Mouse (Mus musculus) hindbrain, embryonic 13.5 days (tissue): ENCODE data around the gene 6430571L13Rik. TPM values are rescaled to one million over a fixed set of nuclear protein-coding genes. Genes with fewer than 3 reads are reported as not detected.
A peak's percentile ranks its signal among the peaks of the same experiment; 100 is the strongest.

ENCODE experiments used
- ATAC-seq: fragments of 200-750 bp; cut with Nextera tagmentation; 2 replicates; pipeline ENCODE4 v1.8.0; 2017; ENCODE audit warnings: moderate TSS enrichment; ENCODE audit not compliant: low FRiP score
- H3K27ac ChIP-seq: fragments of 300-500 bp; sonication (generic); 2 replicates; pipeline ENCODE4 v1.5.1; 2015; ENCODE audit warnings: inconsistent platforms, mild to moderate bottlenecking, moderate library complexity
- H3K27me3 ChIP-seq: fragments of 300-500 bp; sonication (generic); 2 replicates; pipeline ENCODE4 v1.6.1; 2015; ENCODE audit warnings: mild to moderate bottlenecking, inconsistent platforms
- H3K36me3 ChIP-seq: fragments of 300-500 bp; sonication (generic); 2 replicates; pipeline ENCODE4 v1.6.1; 2015; ENCODE audit warnings: mild to moderate bottlenecking, inconsistent platforms
- H3K4me1 ChIP-seq: fragments of 300-500 bp; sonication (generic); replicated peaks from 2 replicates; pipeline ENCODE4 v1.6.1; 2015; ENCODE audit warnings: inconsistent platforms
- H3K4me2 ChIP-seq: fragments of 300-500 bp; sonication (generic); 2 replicates; pipeline ENCODE4 v1.6.1; 2015; ENCODE audit warnings: inconsistent platforms, mild to moderate bottlenecking, moderate library complexity
- H3K4me3 ChIP-seq: fragments of 300-500 bp; sonication (generic); 2 replicates; pipeline ENCODE4 v1.5.1; 2015; ENCODE audit warnings: mild to moderate bottlenecking, inconsistent platforms
- H3K9ac ChIP-seq: fragments of 300-500 bp; sonication (generic); 2 replicates; pipeline ENCODE4 v1.6.1; 2015; ENCODE audit warnings: mild to moderate bottlenecking, inconsistent platforms
- H3K9me3 ChIP-seq: fragments of 300-500 bp; sonication (generic); 2 replicates; pipeline ENCODE4 v1.6.1; 2016; ENCODE audit warnings: inconsistent platforms
- WGBS: fragments of 180-500 bp; shearing (Covaris S2); methylation state at CpG from one replicate; pipeline ENCODE4 v1.1.7; 2015; 5-methylcytosine and 5-hydroxymethylcytosine counted together
- polyA plus RNA-seq: library from polyadenylated mRNA; unstranded; fragments of >200 nt; fragmentation: Nextera tagmentation; extraction: Ambion mirVana; gene quantifications from 2 replicates; pipeline ENCODE4 v1.2.1, GENCODE M21; 2015

The 6430571L13Rik gene
- polyA plus RNA-seq, 1 experiment from 2014 or later: 8.3 TPM

GRCm38 (mm10) chr9:107346081-107346480 is 5.7 kb downstream of the 6430571L13Rik start:
- no peak overlapping the region for H3K4me3 ChIP-seq
- peaks cover 8% of the 10 kb centered on the region; the same call in 1 of the 2 replicates for H3K36me3 ChIP-seq
- H3K27me3 ChIP-seq: peaks cover 14% of the 10 kb centered on the region; the same call in 1 of the 2 replicates
- H3K4me2 ChIP-seq: no peak overlapping the region
- H3K9ac ChIP-seq: no peak overlapping the region
- no peaks in the 10 kb centered on the region for H3K9me3 ChIP-seq
- no peak for ATAC-seq
- H3K4me1 ChIP-seq: peaks cover 19% of the 10 kb centered on the region
- WGBS: 92% methylated on average over 8 of the region's 8 CpGs
- H3K27ac ChIP-seq: no peak overlapping the region

DNA sequence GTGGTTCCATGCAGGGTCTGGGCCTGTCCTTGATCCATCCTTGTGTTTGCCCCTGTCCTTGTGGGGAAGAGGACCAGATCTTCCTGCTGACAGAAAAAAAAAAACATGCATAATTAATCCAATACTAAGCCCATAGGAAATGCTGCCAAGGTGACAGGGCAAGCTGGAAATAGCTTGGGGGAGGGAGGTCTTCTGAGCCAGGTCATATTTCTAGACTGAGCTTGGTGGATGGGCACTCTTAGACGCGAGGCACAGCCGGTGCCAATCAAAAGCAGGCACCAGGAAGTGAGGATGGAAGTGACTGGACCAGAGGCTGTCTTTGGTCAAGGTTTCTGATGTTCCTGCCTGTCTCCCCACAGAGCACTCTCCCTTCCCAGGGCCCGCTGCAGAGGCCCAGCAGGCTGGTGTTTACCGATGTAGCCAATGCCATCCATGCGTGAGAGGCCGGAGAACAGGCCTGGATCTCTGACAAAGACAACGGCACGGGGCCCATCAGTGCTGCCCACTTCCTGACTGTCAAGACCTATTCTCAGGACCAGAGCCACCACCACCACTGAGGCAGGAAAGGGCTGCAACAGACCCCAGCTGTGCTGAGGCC is 7.3 kb downstream of the 6430571L13Rik start:
- 0 out of 2 replicates have a peak, but pooled peaks cover 3% of the 10 kb centered on the region for H3K27me3 ChIP-seq

GRCm38 (mm10) chr9:107349321-107349720 is 8.9 kb downstream of the 6430571L13Rik start:
- 66% methylated on average over 7 of the region's 7 CpGs for WGBS
- no peak; the same call in 1 of the 2 replicates for ATAC-seq
- Histone ChIP-seq H3K4me3 (no peak overlapping the region), H3K36me3 (peaks cover 8% of the 10 kb centered on the region; the same call in 1 of the 2 replicates), H3K4me1 (no peaks in the 10 kb centered on the region), H3K9ac (no peak overlapping the region), H3K27me3 (no peaks in the 10 kb centered on the region), H3K9me3 (no peaks in the 10 kb centered on the region), H3K4me2 (no peak overlapping the region), H3K27ac (peak overlapping the region; percentile 3; the same call in 1 of the 2 replicates)

More for the DNA sequence above, 7.3 kb downstream of the 6430571L13Rik start:
- Histone ChIP-seq H3K36me3 (peaks cover 8% of the 10 kb centered on the region; the same call in 1 of the 2 replicates), H3K4me2 (no peak overlapping the region), H3K4me3 (no peak overlapping the region), H3K4me1 (peaks cover 9% of the 10 kb centered on the region), H3K9me3 (no peaks in the 10 kb centered on the region), H3K9ac (no peak overlapping the region), H3K27ac (no peak overlapping the region)
- ATAC-seq: no peak
- 77% methylated on average over 9 of the region's 9 CpGs for WGBS

- no peak overlapping the region for H3K27ac ChIP-seq
- no peak overlapping the region for H3K4me2 ChIP-seq
- no peak overlapping the region for H3K4me3 ChIP-seq
- H3K9ac ChIP-seq: no peak overlapping the region; the same call in 1 of the 2 replicates
- no peaks in the 10 kb centered on the region for H3K4me1 ChIP-seq
- no peak for ATAC-seq
- 100% methylated on average over 1 of the region's 1 CpGs for WGBS
- H3K36me3 ChIP-seq: no peaks in the 10 kb centered on the region
- H3K27me3 ChIP-seq: peaks cover 18% of the 10 kb centered on the region
- no peaks in the 10 kb centered on the region for H3K9me3 ChIP-seq
Observed at GRCm38 (mm10) chr9:107354826-107355225, 14.4 kb downstream of the 6430571L13Rik start.

DNA sequence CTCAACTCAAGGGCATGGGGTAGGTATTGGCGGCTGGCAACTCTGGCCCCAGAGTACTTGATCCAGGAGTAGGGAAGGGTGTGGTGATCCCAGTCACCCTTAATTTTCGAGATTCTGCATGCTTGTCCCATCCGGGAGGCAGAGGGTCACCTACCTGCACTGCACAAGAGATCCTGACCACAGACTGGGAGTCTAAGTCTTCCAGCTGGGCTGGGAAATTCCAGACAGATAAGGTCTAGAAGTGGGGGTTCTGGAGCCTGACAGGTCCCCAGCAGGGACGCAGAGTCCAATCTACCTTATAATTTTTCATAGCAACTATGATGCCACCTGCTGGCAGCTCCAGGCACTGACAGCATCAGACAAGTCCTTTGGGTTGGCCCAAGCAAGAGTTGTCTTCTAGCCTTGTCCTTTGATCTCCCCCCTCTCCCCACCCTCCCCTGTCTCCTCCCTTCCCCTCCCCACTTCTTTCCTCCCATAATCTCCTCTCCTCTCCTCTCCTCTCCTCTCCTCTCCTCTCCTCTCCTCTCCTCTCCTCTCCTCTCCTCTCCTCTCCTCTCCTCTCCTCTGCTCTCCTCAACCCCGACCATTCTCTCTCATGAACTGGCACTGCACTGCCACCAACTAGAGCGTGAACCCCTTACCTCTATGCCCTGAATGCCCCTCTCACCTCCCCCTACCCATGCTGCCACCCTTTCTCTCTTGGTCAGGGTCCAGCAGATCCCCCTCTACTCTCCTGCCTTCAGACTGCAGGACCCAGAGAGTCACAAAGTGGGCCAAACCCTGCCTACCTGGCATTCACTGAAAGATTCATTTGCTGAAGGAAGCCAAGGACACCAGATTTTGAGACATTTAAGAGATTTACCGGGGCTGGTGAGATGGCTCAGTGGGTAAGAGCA is 15.7 kb downstream of the 6430571L13Rik start:
- Histone ChIP-seq H3K27me3 (peaks cover 18% of the 10 kb centered on the region), H3K27ac (no peak overlapping the region), H3K9me3 (no peaks in the 10 kb centered on the region), H3K4me2 (no peak overlapping the region), H3K9ac (no peak overlapping the region), H3K4me3 (no peak overlapping the region), H3K4me1 (peaks cover 7% of the 10 kb centered on the region), H3K36me3 (no peaks in the 10 kb centered on the region)
- WGBS: 58% methylated on average over 7 of the region's 7 CpGs
- peak; percentile 14; the same call in 1 of the 2 replicates for ATAC-seq

GRCm38 (mm10) chr9:107357651-107358050 is 17.2 kb downstream of the 6430571L13Rik start:
- H3K27ac ChIP-seq: no peak overlapping the region
- peaks cover 15% of the 10 kb centered on the region for H3K4me1 ChIP-seq
- no peaks in the 10 kb centered on the region for H3K9me3 ChIP-seq
- H3K4me2 ChIP-seq: no peak overlapping the region
- no peak overlapping the region for H3K4me3 ChIP-seq
- no peak for ATAC-seq
- peaks cover 18% of the 10 kb centered on the region for H3K27me3 ChIP-seq
- 18% methylated on average over 5 of the region's 5 CpGs for WGBS
- no peak overlapping the region for H3K9ac ChIP-seq
- no peaks in the 10 kb centered on the region for H3K36me3 ChIP-seq

DNA sequence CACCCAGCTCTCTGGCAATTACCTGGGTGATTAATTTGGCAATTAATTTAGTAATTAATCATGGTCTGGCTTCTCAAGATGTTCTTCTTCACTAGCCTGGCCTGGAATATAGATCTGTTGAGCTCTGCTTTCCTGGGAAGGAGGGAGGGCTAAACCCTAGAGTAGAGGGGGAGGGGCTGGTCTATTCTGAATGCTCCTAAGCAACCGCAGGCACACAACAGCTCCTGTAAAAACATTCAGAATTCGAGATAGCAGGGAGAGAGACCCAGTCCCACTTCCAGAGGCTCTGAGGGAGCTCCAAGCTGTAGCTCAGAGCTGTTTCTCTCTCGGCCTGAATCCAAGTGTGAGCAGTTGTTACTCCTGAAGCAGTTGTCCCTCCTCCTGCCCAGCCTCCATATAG is 20.6 kb downstream of the 6430571L13Rik start:
- Histone ChIP-seq H3K4me1 (peaks cover 15% of the 10 kb centered on the region), H3K27ac (peak overlapping the region; percentile 36; the same call in 1 of the 2 replicates), H3K27me3 (peaks cover 18% of the 10 kb centered on the region), H3K4me3 (no peak overlapping the region), H3K4me2 (no peak overlapping the region), H3K36me3 (no peaks in the 10 kb centered on the region), H3K9me3 (no peaks in the 10 kb centered on the region), H3K9ac (peak overlapping the region; percentile 43)
- 0 out of 2 replicates have a peak, but pooled peaks have one; percentile 15 for ATAC-seq
- WGBS: 15% methylated on average over 3 of the region's 3 CpGs

DNA sequence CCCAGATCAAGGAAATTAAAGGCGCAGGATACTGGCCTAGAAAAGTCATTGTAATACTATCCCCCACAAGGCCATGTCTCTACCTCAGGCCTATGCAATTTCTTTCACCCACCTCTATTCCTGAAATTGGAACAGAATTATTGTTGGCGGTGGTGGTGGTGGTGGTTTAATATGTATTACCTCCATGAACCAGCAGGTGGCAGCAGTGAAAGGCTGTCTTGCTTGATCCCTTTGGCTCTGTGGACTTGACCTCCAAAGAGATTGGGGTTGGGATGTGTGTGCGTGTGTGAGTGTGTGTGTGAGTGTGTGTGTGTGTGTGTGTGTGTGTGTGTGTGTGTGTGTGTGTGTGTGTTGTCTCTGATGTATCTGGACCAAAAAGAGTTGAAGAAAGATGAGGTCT is 26.2 kb downstream of the 6430571L13Rik start:
- WGBS: 8% methylated on average over 3 of the region's 3 CpGs
- Histone ChIP-seq H3K27me3 (peaks cover 15% of the 10 kb centered on the region; the same call in 1 of the 2 replicates), H3K36me3 (no peaks in the 10 kb centered on the region), H3K27ac (no peak overlapping the region), H3K9me3 (no peaks in the 10 kb centered on the region), H3K4me1 (peaks cover 34% of the 10 kb centered on the region), H3K9ac (no peak overlapping the region), H3K4me3 (no peak overlapping the region), H3K4me2 (no peak overlapping the region)
- no peak for ATAC-seq

GRCm38 (mm10) chr9:107368302-107368701 is 27.9 kb downstream of the 6430571L13Rik start:
- Histone ChIP-seq H3K9me3 (no peaks in the 10 kb centered on the region), H3K4me3 (no peak overlapping the region), H3K27me3 (peaks cover 17% of the 10 kb centered on the region; the same call in 1 of the 2 replicates), H3K9ac (no peak overlapping the region), H3K4me1 (peaks cover 38% of the 10 kb centered on the region), H3K36me3 (no peaks in the 10 kb centered on the region), H3K4me2 (no peak overlapping the region), H3K27ac (no peak overlapping the region)
- no peak for ATAC-seq
- 70% methylated on average over 1 of the region's 1 CpGs for WGBS

GRCm38 (mm10) chr9:107369270-107370105 is 29.1 kb downstream of the 6430571L13Rik start:
- Histone ChIP-seq H3K9me3 (no peaks in the 10 kb centered on the region), H3K36me3 (no peaks in the 10 kb centered on the region), H3K9ac (no peak overlapping the region), H3K27me3 (peaks cover 25% of the 10 kb centered on the region), H3K4me3 (no peak overlapping the region), H3K4me1 (peaks cover 39% of the 10 kb centered on the region), H3K27ac (peak overlapping the region; percentile 66), H3K4me2 (no peak overlapping the region)
- 42% methylated on average over 10 of the region's 10 CpGs for WGBS
- no peak for ATAC-seq

DNA sequence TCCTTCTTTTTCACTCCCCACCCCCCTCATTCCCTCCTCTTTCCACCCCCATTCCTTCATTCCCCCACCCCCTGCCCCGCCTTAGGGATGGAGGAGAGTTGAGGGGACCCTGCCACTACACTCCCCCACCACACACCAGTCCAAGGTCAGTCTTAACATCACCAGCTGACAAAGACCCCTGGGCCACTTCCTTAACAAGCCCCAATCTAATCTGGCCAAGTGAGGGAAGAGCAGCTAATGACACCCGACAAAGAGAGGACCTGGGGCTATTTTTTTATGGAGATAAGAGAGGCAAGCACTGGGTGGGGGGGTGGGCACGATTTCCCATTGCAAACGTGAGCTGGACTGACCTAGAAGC is 29.7 kb downstream of the 6430571L13Rik start:
- no peaks in the 10 kb centered on the region for H3K9me3 ChIP-seq
- H3K9ac ChIP-seq: no peak overlapping the region
- H3K4me1 ChIP-seq: peaks cover 45% of the 10 kb centered on the region
- no peaks in the 10 kb centered on the region for H3K36me3 ChIP-seq
- no peak for ATAC-seq
- H3K27ac ChIP-seq: peak overlapping the region; percentile 66
- H3K27me3 ChIP-seq: peaks cover 26% of the 10 kb centered on the region
- H3K4me2 ChIP-seq: no peak overlapping the region
- WGBS: 15% methylated on average over 4 of the region's 4 CpGs
- no peak overlapping the region for H3K4me3 ChIP-seq

DNA sequence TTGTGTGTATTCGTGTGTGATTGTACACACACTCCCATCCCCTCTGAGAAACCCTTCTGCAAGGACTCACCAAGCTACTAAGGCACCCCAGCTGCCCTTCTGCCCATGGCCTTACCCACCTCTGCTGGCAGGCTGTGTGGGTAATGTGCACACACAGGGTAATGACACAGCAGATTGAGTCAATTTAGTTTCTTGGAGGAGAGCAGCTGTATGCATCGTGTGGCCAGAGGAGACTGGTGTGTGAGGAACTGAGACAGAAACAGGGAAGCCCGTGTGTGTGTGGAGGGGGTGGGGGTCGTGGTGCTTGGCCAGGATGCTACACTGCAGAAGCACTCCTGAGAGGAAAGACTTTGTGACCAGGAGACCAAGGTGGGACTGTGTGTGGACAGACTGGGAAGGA is 32.0 kb downstream of the 6430571L13Rik start:
- H3K36me3 ChIP-seq: no peaks in the 10 kb centered on the region
- no peaks in the 10 kb centered on the region for H3K9me3 ChIP-seq
- H3K27ac ChIP-seq: peak overlapping the region; percentile 70
- 55% methylated on average over 4 of the region's 4 CpGs for WGBS
- H3K4me3 ChIP-seq: no peak overlapping the region
- H3K27me3 ChIP-seq: peaks cover 40% of the 10 kb centered on the region
- H3K4me1 ChIP-seq: peaks cover 55% of the 10 kb centered on the region
- no peak overlapping the region for H3K4me2 ChIP-seq
- H3K9ac ChIP-seq: no peak overlapping the region
- no peak for ATAC-seq
